In the genomic region with DNA sequence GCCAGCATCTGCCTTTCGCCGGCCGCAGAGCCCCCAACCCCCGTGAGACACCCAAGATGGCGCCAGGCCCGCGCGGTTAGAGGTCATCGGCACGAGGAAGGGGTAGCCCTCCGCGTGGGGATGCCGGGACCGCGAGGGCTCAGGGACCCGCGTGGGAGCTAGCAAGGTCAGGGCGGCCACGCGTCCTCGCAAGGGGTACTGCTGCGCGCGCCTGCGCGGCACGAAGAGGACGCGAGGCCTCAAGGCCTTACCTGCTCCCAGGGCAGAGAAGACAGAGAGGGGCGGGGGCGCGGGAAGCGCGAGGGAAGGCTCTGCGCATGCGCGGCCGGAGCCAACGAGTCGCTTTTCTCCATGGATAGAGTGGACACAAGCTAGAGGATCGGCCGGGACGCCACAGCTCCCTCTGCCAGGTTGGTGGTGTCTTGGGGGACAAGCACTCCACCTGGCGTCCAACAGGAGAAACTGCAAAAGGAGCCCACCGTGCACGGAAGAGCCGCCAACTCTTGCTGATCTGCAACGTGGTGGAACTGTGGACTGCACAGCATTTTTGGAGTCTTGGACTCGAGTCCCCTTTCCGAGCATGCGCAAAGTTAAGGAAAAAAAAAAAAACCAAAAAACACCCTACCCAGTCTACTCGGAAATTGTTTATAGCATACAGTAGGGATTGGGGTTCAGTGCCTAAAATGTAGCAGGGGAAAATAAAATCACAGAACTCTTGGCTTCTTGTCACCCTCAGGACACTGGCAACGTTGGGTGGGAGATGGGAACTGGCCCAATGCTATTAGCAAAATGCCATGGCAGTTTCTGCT, we compare ENCODE assay signal across 8 mouse cellular contexts. TPM values are rescaled to one million over a fixed set of nuclear protein-coding genes. Genes with fewer than 3 reads are reported as not detected.
DNase-seq lines count a peak whose midpoint lies in the region; ATAC-seq and TF ChIP-seq lines count a peak whose summit lies in the region.

No protein-coding gene starts in this region.

- under 1% methylated on average over 43 of the region's 53 CpGs for WGBS in forebrain, postnatal 0 days
- under 1% methylated on average over 53 of the region's 53 CpGs for WGBS in lung, embryonic 16.5 days

- H3K9me3 ChIP-seq in G1E (replicated peaks), result no peaks in the 10 kb centered on the region
- no peaks in the 10 kb centered on the region for H3K9me3 ChIP-seq in forebrain, postnatal 0 days (ENCODE audit: low read length)
- H3K9me3 ChIP-seq in lung, embryonic 16.5 days (ENCODE audit: control insufficient read depth, low read length), result no peaks in the 10 kb centered on the region

- peak; percentile 84 for DNase-seq in G1E (ENCODE audit: low spot score)
- DNase-seq in cerebellum, adult 18-20 months, result peak; percentile 97 to 99
- DNase-seq in forebrain, postnatal 0 days, result peak; percentile 100
- DNase-seq in layer of hippocampus, adult 9-10 months (ENCODE audit: low spot score), result peak; percentile 94
- DNase-seq in ovary, postnatal 10 days (ENCODE audit: low spot score), result peak; percentile 96
- DNase-seq in thymus, postnatal 10 days (ENCODE audit: low spot score in 2 of 2), result peak; percentile 97 to 98

- peak overlapping the region; percentile 99 for H3K27ac ChIP-seq in forebrain, postnatal 0 days (ENCODE audit: low read depth, low read length)
- H3K27ac ChIP-seq in lung, embryonic 16.5 days (ENCODE audit: low read length), result peak overlapping the region; percentile 97

- TF ChIP-seq CTCF in G1E (IDR thresholded peaks at IDR 0.05; ENCODE audit: low read depth, low read length), result peak; percentile 95
- TF ChIP-seq CTCF in forebrain, postnatal 0 days (IDR thresholded peaks at IDR 0.05; ENCODE audit: low read depth), result peak; percentile 99

- H3K9ac ChIP-seq in forebrain, postnatal 0 days, result peak overlapping the region; percentile 96
- H3K9ac ChIP-seq in lung, embryonic 16.5 days (ENCODE audit: low read length), result peak overlapping the region; percentile 94

- ATAC-seq in G1E (ENCODE audit: extremely low read depth, insufficient number of reproducible peaks, low FRiP score, poor library complexity, severe bottlenecking), result peak; percentile 94
- ATAC-seq in forebrain, postnatal 0 days, result peak; percentile 90
- ATAC-seq in hematopoietic stem cell, adult 5-6 weeks (replicated peaks in 1 of 2; ENCODE audit: insufficient read depth in 1 of 2, low FRiP score in 2 of 2, low TSS enrichment in 1 of 2, low read depth in 1 of 2, poor library complexity in 2 of 2, severe bottlenecking in 2 of 2), result peak; percentile 95 to 98
- peak; percentile 90 for ATAC-seq in lung, embryonic 16.5 days (ENCODE audit: low read depth)

- peaks cover 15% of the 10 kb centered on the region for H3K27me3 ChIP-seq in G1E (ENCODE audit: insufficient read depth, low read length)
- no peaks in the 10 kb centered on the region for H3K27me3 ChIP-seq in forebrain, postnatal 0 days (ENCODE audit: insufficient read depth, low read length)
- H3K27me3 ChIP-seq in lung, embryonic 16.5 days (ENCODE audit: control insufficient read depth, insufficient read depth, low read depth, low read length), result no peaks in the 10 kb centered on the region

- H3K4me3 ChIP-seq in G1E (ENCODE audit: low read depth, low read length), result peak overlapping the region; percentile 87
- peak overlapping the region; percentile 63 for H3K4me3 ChIP-seq in forebrain, postnatal 0 days (ENCODE audit: low read depth, low read length)
- H3K4me3 ChIP-seq in lung, embryonic 16.5 days (ENCODE audit: low read length), result peak overlapping the region; percentile 72

- peaks cover 35% of the 10 kb centered on the region for H3K36me3 ChIP-seq in G1E (replicated peaks)
- H3K36me3 ChIP-seq in forebrain, postnatal 0 days (ENCODE audit: insufficient read depth), result peaks cover 21% of the 10 kb centered on the region
- H3K36me3 ChIP-seq in lung, embryonic 16.5 days (ENCODE audit: control insufficient read depth, insufficient read depth, low read length), result peaks cover 5% of the 10 kb centered on the region

- peaks cover 54% of the 10 kb centered on the region for H3K4me1 ChIP-seq in G1E (ENCODE audit: insufficient read depth, low read depth, low read length)
- H3K4me1 ChIP-seq in forebrain, postnatal 0 days (ENCODE audit: insufficient read depth), result peaks cover 34% of the 10 kb centered on the region
- H3K4me1 ChIP-seq in lung, embryonic 16.5 days (replicated peaks; ENCODE audit: control insufficient read depth, insufficient read depth, low read length), result peaks cover 24% of the 10 kb centered on the region

- peak overlapping the region; percentile 81 for H3K4me2 ChIP-seq in forebrain, postnatal 0 days (ENCODE audit: low read depth)
- peak overlapping the region; percentile 82 for H3K4me2 ChIP-seq in lung, embryonic 16.5 days (ENCODE audit: low read depth, low read length)

RNA-seq across cellular contexts. Expression of gene Atp5g2, which starts 1.2 kb away (rescaled TPM):
- total RNA-seq in G1E (2014; fragmentation: Nextera tagmentation) (274 and 321 TPM in 2 replicates), G1E (2017) (77.5 and 80.3 TPM in 2 replicates)
- 130 and 167 TPM in 2 replicates for polyA plus RNA-seq in G1E (2012)
- 75.2 and 170 TPM in 2 replicates for total RNA-seq in forebrain, postnatal 0 days (2014; rRNA removed)
- 63.5 and 75.3 TPM in 2 replicates for polyA plus RNA-seq in forebrain, postnatal 0 days (2015; fragmentation: Nextera tagmentation; extraction: Ambion mirVana)
- 29.1 and 78.4 TPM in 2 replicates for total RNA-seq in hematopoietic stem cell, adult 5-6 weeks (2017)
- 73.6 and 76.2 TPM in 2 replicates for polyA plus RNA-seq in lung, embryonic 16.5 days (2015; fragmentation: Nextera tagmentation; extraction: Ambion mirVana)

RNA-seq across cellular contexts. Expression of gene Atf7, which starts 45.7 kb away (rescaled TPM):
- 188 and 200 TPM in 2 replicates for total RNA-seq in G1E (2014; fragmentation: Nextera tagmentation)
- total RNA-seq in G1E (2017), result 19.4 and 29.3 TPM in 2 replicates
- 13.6 and 14.6 TPM in 2 replicates for polyA plus RNA-seq in G1E (2012)
- 9.9 and 13.2 TPM in 2 replicates for total RNA-seq in forebrain, postnatal 0 days (2014; rRNA removed)
- polyA plus RNA-seq in forebrain, postnatal 0 days (2015; fragmentation: Nextera tagmentation; extraction: Ambion mirVana), result 8.4 and 10.2 TPM in 2 replicates
- total RNA-seq in hematopoietic stem cell, adult 5-6 weeks (2017), result 24.9 and 59.6 TPM in 2 replicates
- 43.5 and 50.0 TPM in 2 replicates for polyA plus RNA-seq in lung, embryonic 16.5 days (2015; fragmentation: Nextera tagmentation; extraction: Ambion mirVana)

RNA-seq across cellular contexts. Expression of gene Gm28047, which starts 46.1 kb away (rescaled TPM):
- total RNA-seq in G1E (2014; fragmentation: Nextera tagmentation), result not detected in 2 replicates
- not detected in 2 replicates for total RNA-seq in G1E (2017)
- polyA plus RNA-seq in G1E (2012), result 0.04 TPM in 1 of 2 replicates, not detected in the other
- not detected in 2 replicates for total RNA-seq in forebrain, postnatal 0 days (2014; rRNA removed)
- polyA plus RNA-seq in forebrain, postnatal 0 days (2015; fragmentation: Nextera tagmentation; extraction: Ambion mirVana), result 0.74 TPM in 1 of 2 replicates, not detected in the other
- 1.7 TPM in 1 of 2 replicates, not detected in the other for total RNA-seq in hematopoietic stem cell, adult 5-6 weeks (2017)
- not detected in 2 replicates for polyA plus RNA-seq in lung, embryonic 16.5 days (2015; fragmentation: Nextera tagmentation; extraction: Ambion mirVana)

RNA-seq across cellular contexts. Expression of gene Calcoco1, which starts 51.0 kb away (rescaled TPM):
- 41.0 and 46.7 TPM in 2 replicates for total RNA-seq in G1E (2014; fragmentation: Nextera tagmentation)
- 12.3 and 14.5 TPM in 2 replicates for total RNA-seq in G1E (2017)
- polyA plus RNA-seq in G1E (2012), result 14.4 and 15.2 TPM in 2 replicates
- 42.6 and 47.1 TPM in 2 replicates for total RNA-seq in forebrain, postnatal 0 days (2014; rRNA removed)
- 33.5 and 36.9 TPM in 2 replicates for polyA plus RNA-seq in forebrain, postnatal 0 days (2015; fragmentation: Nextera tagmentation; extraction: Ambion mirVana)
- 26.4 and 36.5 TPM in 2 replicates for total RNA-seq in hematopoietic stem cell, adult 5-6 weeks (2017)
- 61.7 and 68.5 TPM in 2 replicates for polyA plus RNA-seq in lung, embryonic 16.5 days (2015; fragmentation: Nextera tagmentation; extraction: Ambion mirVana)

Comparison
In these comparisons a context has a peak if more than half of its experiments do, and no peak if none do; other contexts are left out.
1. Peak in every context shown above with its lines: DNase-seq, ATAC-seq, H3K4me3 ChIP-seq and H3K27ac ChIP-seq.